Mouse (Mus musculus) kidney, adult 8-10 months (tissue): ENCODE results near the gene Ikbke.
A peak's percentile ranks its signal among the peaks of the same experiment; 100 is the strongest.

Experiments used
- DNase-seq, 2 experiments: peaks; one replicate each; pipeline ENCODE4 v3.0.0; 2022

Gene Ikbke

DNA sequence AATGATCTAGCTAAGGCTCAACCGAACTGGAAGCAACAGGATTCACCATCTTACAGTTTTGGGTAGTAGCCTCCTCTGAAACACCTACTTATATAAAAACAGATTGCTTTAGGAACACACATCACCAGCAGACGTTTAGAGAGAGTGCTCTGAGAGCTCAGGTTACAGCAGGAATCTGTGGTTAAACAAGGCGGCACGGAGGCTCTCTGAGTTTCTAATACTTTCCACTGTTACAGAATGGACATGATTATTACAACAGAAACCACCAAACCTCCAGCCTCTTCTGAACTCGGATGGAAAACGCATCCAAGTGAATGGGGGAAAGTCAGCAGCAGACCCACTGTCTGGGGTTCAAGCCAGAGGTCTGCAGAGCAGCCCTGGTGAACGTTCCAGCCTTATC is 43.3 kb downstream of the Ikbke start:
- no peak for DNase-seq

GRCm38 (mm10) chr1:131233527-131233926 is 45.9 kb downstream of the Ikbke start:
- no peak for DNase-seq

- DNase-seq: no peak
Observed at GRCm38 (mm10) chr1:131228659-131229058, 50.7 kb downstream of the Ikbke start.

GRCm38 (mm10) chr1:131228225-131228624 is 51.2 kb downstream of the Ikbke start:
- DNase-seq: no peak

DNA sequence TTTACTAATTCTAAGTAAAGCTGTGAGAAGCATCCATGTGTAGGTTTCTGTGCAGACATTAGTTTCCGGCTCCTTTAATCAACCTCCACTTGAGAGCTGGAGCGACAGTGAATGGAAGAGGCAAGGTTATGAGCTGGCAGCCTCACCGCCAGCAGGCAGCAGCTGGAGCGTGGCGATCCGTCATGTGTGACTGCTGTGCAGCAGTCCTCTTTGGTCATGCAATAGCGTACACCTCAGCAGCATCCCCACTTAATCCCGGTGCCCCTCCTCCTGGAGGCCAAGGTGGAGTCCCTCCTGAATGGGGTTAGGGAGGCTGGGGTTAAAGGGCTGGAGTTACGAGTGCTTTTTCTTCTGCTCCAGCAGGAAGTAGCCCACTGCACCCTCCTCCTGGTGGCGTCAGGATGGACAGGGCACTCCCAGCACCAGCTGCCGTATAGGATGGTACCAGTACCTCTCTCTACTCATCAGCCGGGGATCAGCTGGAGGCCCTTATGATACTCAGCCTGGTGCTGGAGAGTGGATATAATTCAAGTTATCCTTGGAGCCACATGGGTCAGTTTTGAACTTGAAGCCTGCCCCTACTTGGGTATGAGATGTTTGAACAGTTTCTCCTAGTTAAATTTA is 54.4 kb downstream of the Ikbke start:
- peak; percentile 27 to 32 for DNase-seq

- no peak for DNase-seq
Observed at GRCm38 (mm10) chr1:131223345-131223744, 56.1 kb downstream of the Ikbke start.

DNA sequence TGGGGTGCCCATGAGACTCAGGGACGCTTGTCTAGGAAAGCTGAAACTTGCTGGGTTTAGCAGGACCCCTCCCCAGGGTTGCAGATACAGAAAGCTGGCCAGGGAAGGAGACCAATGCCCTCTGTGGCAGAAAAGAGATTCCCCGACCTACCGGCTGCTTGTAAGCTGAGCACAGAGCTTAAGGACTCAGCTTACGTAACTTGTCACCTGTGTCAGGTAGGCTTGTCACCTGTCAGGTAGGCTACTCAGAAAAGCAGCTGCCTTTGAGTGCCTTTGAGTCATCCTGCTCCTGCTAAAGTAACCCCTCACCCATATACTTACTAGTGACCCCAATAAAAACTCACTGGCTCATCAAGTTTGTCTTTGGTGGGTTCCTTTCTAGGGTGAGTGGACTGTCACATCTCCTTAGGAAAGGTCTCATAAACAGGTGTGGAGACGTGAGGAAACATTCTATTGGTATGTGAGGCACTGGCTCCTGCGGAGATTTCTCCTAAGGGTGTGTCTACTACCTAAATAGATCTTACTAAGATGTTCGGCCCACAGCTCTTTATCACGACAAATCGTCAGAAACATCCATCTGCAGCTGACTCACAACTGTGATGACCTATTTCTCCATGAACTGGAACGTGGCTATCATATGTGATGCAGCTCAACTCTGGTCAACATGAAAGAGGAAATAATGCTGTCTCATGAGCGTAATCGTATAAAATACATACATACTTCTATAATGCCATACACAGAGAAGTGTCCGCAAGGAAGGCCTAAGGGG is 57.4 kb downstream of the Ikbke start:
- DNase-seq: no peak

DNA sequence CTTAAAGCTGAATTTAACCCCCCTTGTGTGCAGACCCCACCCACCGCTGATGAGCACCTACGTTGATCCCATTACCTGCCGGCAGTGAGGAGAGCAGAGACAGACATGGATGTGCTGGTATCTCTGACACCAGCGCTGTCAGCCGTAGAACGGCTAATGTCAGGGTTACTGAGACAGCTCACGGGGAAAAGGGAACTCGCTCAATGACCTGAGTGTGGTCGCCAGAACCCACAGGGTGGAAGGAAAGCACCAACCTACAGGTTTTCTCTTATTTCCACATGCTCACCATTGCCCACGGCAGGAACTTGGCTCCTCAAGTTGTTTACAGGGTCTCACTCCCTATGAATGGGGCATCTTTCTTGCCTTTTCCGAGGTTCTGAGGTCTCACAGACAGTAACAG is 60.5 kb downstream of the Ikbke start:
- DNase-seq: no peak

- DNase-seq: no peak
Observed at GRCm38 (mm10) chr1:131213361-131213760, 66.0 kb downstream of the Ikbke start.

- no peak for DNase-seq
Observed at GRCm38 (mm10) chr1:131212956-131213355, 66.5 kb downstream of the Ikbke start.

DNA sequence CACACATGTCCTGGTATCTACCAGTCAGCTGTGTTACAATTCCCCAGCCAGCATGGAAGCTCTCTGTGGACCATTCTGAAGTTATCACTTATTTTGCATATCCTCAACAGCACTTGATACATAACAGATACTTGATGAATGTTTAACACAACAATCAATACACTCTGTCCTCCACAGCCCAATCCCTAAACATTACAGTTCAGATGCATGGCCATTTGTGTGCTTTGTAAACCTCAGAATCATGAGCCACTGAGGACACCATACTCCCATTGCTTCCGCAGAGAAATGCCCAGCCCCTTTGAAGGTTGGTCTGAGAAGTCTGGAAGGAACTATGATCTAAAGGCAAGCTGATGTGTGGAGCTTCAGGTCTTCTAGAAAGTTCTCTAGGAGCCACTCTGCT is 67.8 kb downstream of the Ikbke start:
- no peak for DNase-seq

- no peak for DNase-seq
Observed at GRCm38 (mm10) chr1:131209971-131210426, 69.4 kb downstream of the Ikbke start.

- DNase-seq: no peak
Observed at GRCm38 (mm10) chr1:131208800-131209199, 70.6 kb downstream of the Ikbke start.

GRCm38 (mm10) chr1:131208081-131208480 is 71.3 kb downstream of the Ikbke start:
- no peak for DNase-seq

DNA sequence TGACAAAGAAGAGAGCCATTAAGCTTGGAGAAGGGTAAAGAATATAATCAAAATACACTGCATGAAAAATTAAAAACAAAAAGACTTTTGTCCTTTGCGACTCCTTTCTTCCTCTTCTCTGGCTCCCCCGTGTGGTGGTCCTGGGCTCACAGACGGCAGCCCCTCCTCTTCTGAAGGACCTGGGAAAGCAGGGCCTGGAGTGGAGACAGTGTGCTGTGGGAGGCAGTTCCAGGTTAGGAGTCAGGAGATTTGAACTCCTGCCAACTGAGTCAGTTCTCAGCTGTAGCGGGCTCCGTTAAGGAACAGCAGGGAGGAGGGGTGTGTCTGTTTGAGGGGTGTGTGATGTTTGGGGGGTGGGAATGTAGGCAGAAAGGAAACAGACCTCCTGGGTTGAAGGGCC is 71.9 kb downstream of the Ikbke start:
- DNase-seq: peak in 1 of 2 experiments; percentile 53

DNA sequence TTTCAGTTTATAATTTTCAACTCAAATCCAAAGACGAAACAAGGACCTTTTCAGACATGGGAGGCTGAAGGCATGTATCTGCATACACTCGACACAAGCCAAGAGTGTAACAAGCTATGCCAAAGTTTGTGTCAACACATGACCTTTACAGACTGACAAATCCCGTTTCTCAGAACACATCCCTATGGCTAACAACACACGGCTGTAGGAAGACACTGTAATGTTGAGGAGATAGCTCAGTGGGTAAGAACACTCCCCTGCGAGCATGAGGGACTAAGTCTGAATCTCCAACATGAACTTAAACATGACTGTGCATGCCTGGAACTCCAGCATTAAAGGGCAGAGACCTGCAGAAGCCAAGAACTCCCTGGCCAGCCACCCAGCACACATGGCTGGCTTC is 73.1 kb downstream of the Ikbke start:
- DNase-seq: no peak

DNA sequence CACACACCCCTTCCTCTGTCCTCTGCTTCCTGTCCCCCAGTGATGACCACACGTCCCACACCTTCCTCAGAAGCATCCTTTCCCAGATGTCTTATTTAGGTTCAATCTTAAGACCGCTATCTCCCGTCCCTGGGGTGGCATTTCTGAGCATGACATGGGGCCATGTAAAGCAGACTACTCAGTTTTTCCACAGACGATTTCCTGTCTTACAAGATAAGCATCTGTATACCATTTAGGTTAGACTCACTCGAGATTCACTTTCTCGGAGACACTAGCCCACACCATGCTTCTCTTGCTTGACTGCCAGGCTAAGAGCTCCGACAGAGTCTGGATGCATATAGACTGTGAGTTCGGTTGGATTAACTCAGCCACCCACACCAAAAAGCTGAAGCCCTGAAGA is 74.9 kb downstream of the Ikbke start:
- no peak for DNase-seq
